Mouse (Mus musculus) heart, embryonic 10.5 days (tissue): Measurements from ENCODE around the gene Cap1. TPM values are rescaled to one million over a fixed set of nuclear protein-coding genes. Genes with fewer than 3 reads are reported as not detected.

Experiments
- DNase-seq: peaks from one replicate; pipeline ENCODE4 v3.0.0-alpha.2; 2017; ENCODE audit warnings: low spot score
- H3K27ac ChIP-seq: fragments of 300-500 bp; sonication (generic); 2 replicates; pipeline ENCODE4 v1.5.1; 2016; ENCODE audit warnings: mild to moderate bottlenecking
- H3K27me3 ChIP-seq: fragments of 300-500 bp; sonication (generic); 2 replicates; pipeline ENCODE4 v1.6.1; 2016; ENCODE audit warnings: mild to moderate bottlenecking; ENCODE audit not compliant: poor library complexity, insufficient read depth, severe bottlenecking
- H3K36me3 ChIP-seq: fragments of 300-500 bp; sonication (generic); 2 replicates; pipeline ENCODE4 v1.6.1; 2016; ENCODE audit warnings: mild to moderate bottlenecking, moderate library complexity
- H3K4me1 ChIP-seq: fragments of 300-500 bp; sonication (generic); 2 replicates; pipeline ENCODE4 v1.6.1; 2016; ENCODE audit warnings: mild to moderate bottlenecking
- H3K4me3 ChIP-seq: fragments of 300-500 bp; sonication (generic); 2 replicates; pipeline ENCODE4 v1.5.1; 2016; ENCODE audit warnings: mild to moderate bottlenecking, moderate library complexity
- H3K9me3 ChIP-seq: fragments of 300-500 bp; sonication (generic); 2 replicates; pipeline ENCODE4 v1.6.1; 2016; ENCODE audit warnings: mild to moderate bottlenecking, moderate library complexity
- WGBS: fragments of 180-500 bp; shearing (Covaris S2); methylation state at CpG from one replicate; pipeline ENCODE4 v1.1.7; 2016; 5-methylcytosine and 5-hydroxymethylcytosine counted together
- polyA plus RNA-seq: library from polyadenylated mRNA; unstranded; fragments of >200 nt; fragmentation: Nextera tagmentation; extraction: Ambion mirVana; gene quantifications from 2 replicates; pipeline ENCODE4 v1.2.1, GENCODE M21; 2016

The Cap1 gene
- polyA plus RNA-seq, 1 experiment from 2014 or later: 21.7 TPM

DNA sequence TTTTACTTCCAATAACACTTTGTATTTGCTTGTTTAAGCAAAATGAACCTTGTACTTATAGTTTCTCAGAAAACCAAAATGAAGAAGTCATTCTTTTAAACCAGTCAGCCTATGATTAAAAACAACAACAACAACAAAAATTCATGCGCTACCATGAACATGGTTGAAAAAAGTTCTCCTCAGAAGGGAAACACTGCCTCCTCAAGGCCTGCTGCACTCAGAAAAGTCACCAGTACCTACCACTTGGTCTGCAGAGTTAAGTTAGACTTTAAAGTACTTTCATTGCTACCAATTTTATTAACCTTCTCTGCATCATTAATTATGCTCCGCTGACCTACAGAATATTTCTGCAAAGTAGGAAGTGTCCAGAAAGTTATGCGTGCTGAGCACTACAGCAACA, 2.6 kb downstream of the Cap1 start:
- peaks cover 20% of the 10 kb centered on the region for H3K4me1 ChIP-seq
- H3K27me3 ChIP-seq: no peaks in the 10 kb centered on the region
- H3K4me3 ChIP-seq: no peak overlapping the region
- no peak overlapping the region for H3K27ac ChIP-seq
- 93% methylated on average over 3 of the region's 3 CpGs for WGBS
- H3K36me3 ChIP-seq: no peaks in the 10 kb centered on the region
- no peak for DNase-seq
- H3K9me3 ChIP-seq: no peaks in the 10 kb centered on the region

DNA sequence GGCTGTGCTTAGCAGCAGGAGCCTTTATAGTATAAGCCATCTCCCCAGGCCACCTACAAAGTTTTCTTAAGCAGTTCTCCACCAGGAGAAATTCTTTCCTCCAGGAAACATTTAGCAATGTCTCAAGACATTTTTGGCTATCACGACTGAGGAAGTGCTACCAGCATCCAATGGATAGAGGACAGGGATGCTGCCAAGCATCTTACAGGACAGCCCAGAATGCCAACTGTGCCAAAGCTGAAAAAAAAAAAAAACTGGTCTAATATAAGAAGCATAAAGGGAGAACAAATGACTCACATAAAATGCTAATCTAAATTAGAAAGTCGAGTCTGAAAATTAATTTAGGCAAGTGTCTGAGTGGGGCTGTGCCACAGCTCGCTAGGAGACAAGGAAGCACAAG, 3.3 kb downstream of the Cap1 start:
- Histone ChIP-seq H3K27me3 (no peaks in the 10 kb centered on the region), H3K36me3 (no peaks in the 10 kb centered on the region), H3K27ac (no peak overlapping the region), H3K9me3 (no peaks in the 10 kb centered on the region), H3K4me3 (no peak overlapping the region), H3K4me1 (peaks cover 22% of the 10 kb centered on the region)
- no peak for DNase-seq
- 83% methylated on average over 3 of the region's 3 CpGs for WGBS

DNA sequence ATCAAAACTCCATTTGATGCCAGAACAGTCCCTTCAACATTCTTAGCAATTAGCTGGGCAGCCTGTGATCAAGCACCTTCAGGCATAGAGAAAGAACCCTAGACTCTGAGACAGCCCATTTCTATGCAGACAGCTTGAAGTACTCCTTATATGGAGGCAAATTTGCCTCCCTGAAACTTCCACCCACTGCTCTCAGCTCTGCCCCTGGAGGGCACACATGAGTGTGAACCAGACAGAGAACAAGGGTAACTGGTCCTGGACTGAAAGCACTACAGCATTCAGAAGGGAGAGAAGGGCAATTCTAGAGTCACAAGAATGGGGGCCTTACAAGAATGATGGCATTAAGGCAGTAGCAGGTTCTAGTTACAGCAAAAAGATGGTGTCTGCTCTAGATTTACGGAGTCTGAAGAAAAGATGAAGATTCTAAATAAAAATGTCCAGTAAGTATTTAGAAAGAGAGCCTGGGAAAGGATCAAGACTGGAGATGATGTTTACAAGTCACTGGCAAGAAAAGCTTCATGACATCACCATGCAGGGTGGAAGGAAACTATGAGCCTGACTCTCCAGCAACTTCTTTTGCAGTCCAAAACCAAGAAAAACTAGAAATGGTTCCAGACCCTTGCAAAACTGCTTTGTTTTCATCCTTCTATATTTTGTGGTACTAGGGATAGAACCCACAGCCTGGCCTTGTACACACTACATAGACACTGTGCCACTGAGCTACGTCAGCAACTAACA, 7.4 kb downstream of the Cap1 start:
- 0 out of 2 replicates have a peak overlapping the region, but pooled peaks have one; percentile 52 for H3K27ac ChIP-seq
- H3K9me3 ChIP-seq: no peaks in the 10 kb centered on the region
- no peaks in the 10 kb centered on the region for H3K27me3 ChIP-seq
- H3K4me1 ChIP-seq: peaks cover 6% of the 10 kb centered on the region
- WGBS: 96% methylated on average over 2 of the region's 2 CpGs
- no peak overlapping the region for H3K4me3 ChIP-seq
- H3K36me3 ChIP-seq: no peaks in the 10 kb centered on the region
- DNase-seq: no peak

DNA sequence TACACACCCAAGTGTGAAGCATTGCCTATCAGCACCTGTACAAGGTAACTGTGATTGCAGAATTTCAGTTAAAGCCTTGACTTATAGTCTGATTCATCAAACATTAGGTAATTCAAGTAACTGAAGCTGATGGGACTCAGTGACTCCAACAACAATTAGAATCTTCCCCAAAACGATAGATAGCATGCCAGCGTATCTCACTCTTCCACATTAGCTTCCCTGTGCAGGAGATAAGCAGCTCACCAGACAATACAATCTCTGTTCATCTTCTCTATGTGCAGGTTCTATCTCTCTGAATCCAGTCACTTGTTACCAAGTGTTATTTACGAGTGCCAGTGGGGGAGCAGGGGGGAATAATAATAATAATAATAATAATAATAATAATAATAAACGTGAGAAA, 12.3 kb downstream of the Cap1 start:
- H3K27ac ChIP-seq: no peak overlapping the region
- H3K27me3 ChIP-seq: no peaks in the 10 kb centered on the region
- DNase-seq: no peak
- H3K36me3 ChIP-seq: peaks cover 36% of the 10 kb centered on the region
- WGBS: 71% methylated on average over 4 of the region's 4 CpGs
- no peak overlapping the region for H3K4me3 ChIP-seq
- no peaks in the 10 kb centered on the region for H3K9me3 ChIP-seq
- H3K4me1 ChIP-seq: peaks cover 9% of the 10 kb centered on the region; the same call in 1 of the 2 replicates

DNA sequence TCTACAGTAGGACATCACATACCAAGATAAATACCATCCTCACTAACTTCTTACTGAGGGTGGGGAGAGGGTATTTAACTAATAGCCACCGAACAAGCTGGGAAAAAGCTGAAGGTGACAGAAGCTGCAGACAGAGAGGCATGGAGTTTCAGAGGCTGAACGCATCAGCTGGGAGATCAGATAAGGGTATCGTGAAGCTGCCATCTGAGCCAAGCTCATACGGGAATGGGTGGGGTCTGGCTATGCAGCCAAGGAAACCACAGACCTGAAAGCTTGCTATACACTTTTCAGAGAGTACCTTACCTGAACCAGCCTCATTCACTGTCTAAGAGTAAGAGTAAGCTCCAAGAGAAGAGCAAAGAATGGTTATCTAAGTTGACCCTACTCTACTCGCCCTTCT, 12.9 kb downstream of the Cap1 start:
- WGBS: 63% methylated on average over 5 of the region's 5 CpGs

GRCm38 (mm10) chr4:122871989-122872388, 13.9 kb downstream of the Cap1 start:
- Histone ChIP-seq H3K27ac (no peak overlapping the region), H3K4me1 (0 out of 2 replicates have a peak, but pooled peaks cover 5% of the 10 kb centered on the region), H3K9me3 (no peaks in the 10 kb centered on the region), H3K36me3 (peaks cover 46% of the 10 kb centered on the region), H3K4me3 (no peak overlapping the region), H3K27me3 (no peaks in the 10 kb centered on the region)
- DNase-seq: no peak
- WGBS: 76% methylated on average over 2 of the region's 2 CpGs

More for the DNA sequence above, 12.9 kb downstream of the Cap1 start:
- no peak overlapping the region for H3K4me3 ChIP-seq
- no peaks in the 10 kb centered on the region for H3K27me3 ChIP-seq
- H3K36me3 ChIP-seq: peaks cover 41% of the 10 kb centered on the region
- 0 out of 2 replicates have a peak, but pooled peaks cover 5% of the 10 kb centered on the region for H3K4me1 ChIP-seq
- no peak overlapping the region for H3K27ac ChIP-seq
- no peak for DNase-seq
- no peaks in the 10 kb centered on the region for H3K9me3 ChIP-seq

DNA sequence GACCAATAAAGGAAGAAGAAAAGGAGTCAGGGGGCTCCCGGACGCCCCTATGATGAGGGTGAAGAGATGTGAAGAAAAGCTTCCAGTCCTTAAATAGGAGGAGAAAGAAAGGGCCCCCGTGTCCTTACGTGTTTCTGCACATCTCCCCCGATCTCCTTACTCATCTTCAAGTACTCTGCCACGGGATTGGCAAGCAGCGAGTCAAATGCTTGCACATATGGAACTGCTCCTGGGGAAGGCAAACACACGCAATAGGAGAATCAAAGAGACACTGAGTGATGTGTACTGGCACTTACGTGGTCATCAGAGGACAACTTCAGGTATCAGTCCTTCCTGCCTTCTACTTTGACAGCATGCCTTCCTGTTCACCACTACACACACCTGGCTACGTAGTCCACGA, 14.6 kb downstream of the Cap1 start:
- WGBS: 86% methylated on average over 11 of the region's 11 CpGs
- no peaks in the 10 kb centered on the region for H3K27me3 ChIP-seq
- no peak for DNase-seq
- H3K4me1 ChIP-seq: 0 out of 2 replicates have a peak, but pooled peaks cover 5% of the 10 kb centered on the region
- H3K27ac ChIP-seq: no peak overlapping the region
- peaks cover 50% of the 10 kb centered on the region for H3K36me3 ChIP-seq
- no peaks in the 10 kb centered on the region for H3K9me3 ChIP-seq
- no peak overlapping the region for H3K4me3 ChIP-seq

GRCm38 (mm10) chr4:122870741-122871140, 15.1 kb downstream of the Cap1 start:
- Histone ChIP-seq H3K36me3 (peaks cover 56% of the 10 kb centered on the region), H3K4me3 (no peak overlapping the region), H3K9me3 (no peaks in the 10 kb centered on the region), H3K4me1 (0 out of 2 replicates have a peak, but pooled peaks cover 5% of the 10 kb centered on the region), H3K27me3 (no peaks in the 10 kb centered on the region), H3K27ac (no peak overlapping the region)
- 90% methylated on average over 5 of the region's 5 CpGs for WGBS
- DNase-seq: no peak

GRCm38 (mm10) chr4:122870027-122870426, 15.8 kb downstream of the Cap1 start:
- peaks cover 63% of the 10 kb centered on the region for H3K36me3 ChIP-seq
- no peak for DNase-seq
- H3K9me3 ChIP-seq: no peaks in the 10 kb centered on the region
- H3K27ac ChIP-seq: no peak overlapping the region
- H3K4me3 ChIP-seq: no peak overlapping the region
- 0 out of 2 replicates have a peak, but pooled peaks cover 5% of the 10 kb centered on the region for H3K4me1 ChIP-seq
- H3K27me3 ChIP-seq: no peaks in the 10 kb centered on the region

GRCm38 (mm10) chr4:122868041-122868440, 17.8 kb downstream of the Cap1 start:
- Histone ChIP-seq H3K9me3 (no peaks in the 10 kb centered on the region), H3K4me3 (no peak overlapping the region), H3K4me1 (0 out of 2 replicates have a peak, but pooled peaks cover under 1% of the 10 kb centered on the region), H3K27me3 (no peaks in the 10 kb centered on the region), H3K27ac (no peak overlapping the region), H3K36me3 (peaks cover 83% of the 10 kb centered on the region)
- 81% methylated on average over 1 of the region's 1 CpGs for WGBS
- no peak for DNase-seq

GRCm38 (mm10) chr4:122861836-122862235, 24.0 kb downstream of the Cap1 start:
- Histone ChIP-seq H3K4me3 (no peak overlapping the region), H3K4me1 (no peaks in the 10 kb centered on the region), H3K27me3 (no peaks in the 10 kb centered on the region), H3K9me3 (no peaks in the 10 kb centered on the region), H3K27ac (no peak overlapping the region), H3K36me3 (peaks cover 88% of the 10 kb centered on the region)
- 95% methylated on average over 4 of the region's 4 CpGs for WGBS
- DNase-seq: no peak

DNA sequence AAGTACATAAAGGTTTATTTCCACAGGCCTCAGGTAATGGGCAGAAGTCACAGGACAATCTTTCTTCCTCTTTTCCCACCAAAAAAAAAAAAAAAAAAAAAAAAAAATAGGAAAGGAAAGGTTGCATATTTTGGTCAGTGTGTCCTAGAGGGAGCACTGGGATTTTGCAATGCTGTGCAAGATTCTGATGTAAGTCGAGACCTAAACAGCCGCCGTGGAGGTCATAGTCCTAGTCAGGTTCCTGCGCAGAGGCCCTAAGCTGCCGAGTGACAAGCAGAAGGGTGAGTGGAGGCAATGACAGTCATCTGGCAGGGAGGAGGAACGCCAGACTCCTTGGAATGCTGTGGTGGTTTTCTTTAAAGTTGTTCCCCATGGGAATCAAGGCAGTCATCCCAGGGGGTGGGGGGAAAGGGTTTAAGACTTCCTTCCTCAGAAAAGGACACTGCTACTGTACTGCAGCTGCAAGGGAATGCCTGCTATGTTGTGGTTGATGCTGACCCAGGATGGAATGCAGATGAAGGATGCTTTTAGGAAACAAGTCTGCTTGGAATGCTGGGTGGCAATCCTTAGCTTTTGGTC, 26.7 kb downstream of the Cap1 start:
- H3K9me3 ChIP-seq: no peaks in the 10 kb centered on the region
- peaks cover 88% of the 10 kb centered on the region for H3K36me3 ChIP-seq
- no peak for DNase-seq
- H3K4me3 ChIP-seq: no peak overlapping the region
- WGBS: 69% methylated on average over 6 of the region's 6 CpGs
- no peaks in the 10 kb centered on the region for H3K27me3 ChIP-seq
- H3K4me1 ChIP-seq: no peaks in the 10 kb centered on the region
- no peak overlapping the region for H3K27ac ChIP-seq

DNA sequence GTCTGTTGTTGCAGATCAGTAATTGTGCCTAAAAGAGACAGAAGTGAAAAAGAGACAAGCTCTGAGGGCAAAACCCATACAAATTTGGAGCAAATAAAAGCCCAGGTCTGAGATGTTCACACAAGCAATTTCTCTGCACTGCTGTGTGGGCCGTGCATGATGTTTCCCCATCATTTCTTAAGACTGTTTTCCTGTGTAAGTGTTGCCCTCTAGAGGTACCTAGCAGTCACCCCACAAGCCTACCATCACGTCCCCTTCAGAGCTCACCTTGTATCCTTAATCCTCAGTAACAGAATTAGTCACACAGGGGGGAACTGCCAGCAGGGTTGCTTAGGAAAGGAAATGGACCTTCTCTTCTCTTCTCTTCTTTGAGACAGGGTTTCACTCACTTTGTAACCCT, 27.9 kb downstream of the Cap1 start:
- Histone ChIP-seq H3K4me1 (no peaks in the 10 kb centered on the region), H3K36me3 (peaks cover 77% of the 10 kb centered on the region), H3K27ac (no peak overlapping the region), H3K27me3 (no peaks in the 10 kb centered on the region), H3K4me3 (no peak overlapping the region), H3K9me3 (no peaks in the 10 kb centered on the region)
- whole genome bisulfite sequencing: 55% methylated on average over 2 of the region's 2 CpGs
- no peak for DNase-seq
